9 mouse cellular contexts compared by ENCODE assay signal in genomic region chr13:113869212-113870205, GRCm38 (mm10).
DNase-seq lines count a peak whose midpoint lies in the region; ATAC-seq and TF ChIP-seq lines count a peak whose summit lies in the region.
"Had no signal": no experiment of that assay in that cellular context is flagged by ENCODE, and none has a peak within 500 bp of the region (broad histone marks: within the 10 kb centered on the region; RNA-seq: fewer than 3 reads in every experiment).

No protein-coding gene starts in this region.

- H3K4me1 ChIP-seq in kidney, embryonic 16.5 days (ENCODE audit: insufficient read depth, low read length): peaks cover 15% of the 10 kb centered on the region; the same call in 1 of the 2 replicates
- no peaks in the 10 kb centered on the region for H3K4me1 ChIP-seq in lung, embryonic 14.5 days (ENCODE audit: insufficient read depth)

- H3K27me3 ChIP-seq in Patski: no peaks in the 10 kb centered on the region
- no peaks in the 10 kb centered on the region for H3K27me3 ChIP-seq in kidney, embryonic 16.5 days (ENCODE audit: insufficient read depth, low read length)
- no peaks in the 10 kb centered on the region for H3K27me3 ChIP-seq in lung, embryonic 14.5 days (ENCODE audit: insufficient read depth, low read length)
- H3K27me3 ChIP-seq: limb, embryonic 15.5 days had no signal

- CTCF ChIA-PET in Patski (lab: Charles Lee): no interaction called here

- 57% methylated on average over 20 of the region's 20 CpGs for WGBS in kidney, embryonic 16.5 days
- WGBS in lung, embryonic 14.5 days: 36% methylated on average over 20 of the region's 20 CpGs

- H3K9me3 ChIP-seq in kidney, embryonic 16.5 days (ENCODE audit: low read length): 0 out of 2 replicates have a peak, but pooled peaks cover 3% of the 10 kb centered on the region
- no peaks in the 10 kb centered on the region for H3K9me3 ChIP-seq in lung, embryonic 14.5 days (ENCODE audit: low read depth, low read length)
- H3K9me3 ChIP-seq: limb, embryonic 15.5 days had no signal

- in situ Hi-C loops in Patski (cut with MboI; ENCODE audit: low pct_unique_long_range_greater_than_20kb): loop anchor here (5.0 to 10.0 kb wide), 4 partner anchors 227 to 885 kb away; no protein-coding TSS in a partner anchor

- TF ChIP-seq CTCF in Patski (IDR thresholded peaks at IDR 0.05): peak; percentile 81
- TF ChIP-seq CTCF in lung, embryonic 14.5 days (IDR thresholded peaks at IDR 0.05; ENCODE audit: low read depth): peak; percentile 83

- POLR2A ChIA-PET in Patski (lab: Charles Lee): no interaction called here

- H3K4me3 ChIP-seq in kidney, embryonic 16.5 days (ENCODE audit: low read length): no peak overlapping the region
- H3K4me3 ChIP-seq in lung, embryonic 14.5 days (ENCODE audit: low read depth, low read length): no peak overlapping the region
- H3K4me3 ChIP-seq: limb, embryonic 15.5 days had no signal

- no peak for ATAC-seq in Patski
- peak; percentile 69 for ATAC-seq in granulocyte monocyte progenitor cell, adult 5-6 weeks (replicated peaks; ENCODE audit: poor library complexity, severe bottlenecking)
- ATAC-seq in kidney, embryonic 16.5 days (ENCODE audit: low FRiP score, low TSS enrichment): peak; percentile 15; the same call in 1 of the 2 replicates
- ATAC-seq in lung, embryonic 14.5 days (ENCODE audit: insufficient read depth): peak; percentile 53; the same call in 1 of the 2 replicates

- peak; percentile 57 for DNase-seq in adrenal gland, adult 2 months
- DNase-seq in adrenal gland, adult 8-10 months: no peak
- no peak for DNase-seq in Patski (ENCODE audit: low read depth, low spot score)
- peak; percentile 74 for DNase-seq in embryo, embryonic 10.5 days (ENCODE audit: low spot score)
- peak; percentile 75 for DNase-seq in lung, embryonic 14.5 days
- peak; percentile 69 for DNase-seq in retina, postnatal 1 day

- no peak overlapping the region for H3K9ac ChIP-seq in kidney, embryonic 16.5 days (replicated peaks; ENCODE audit: low read length)
- no peak overlapping the region for H3K9ac ChIP-seq in lung, embryonic 14.5 days
- H3K9ac ChIP-seq: limb, embryonic 15.5 days had no signal

- no peaks in the 10 kb centered on the region for H3K36me3 ChIP-seq in kidney, embryonic 16.5 days (ENCODE audit: insufficient read depth, low read length)
- no peaks in the 10 kb centered on the region for H3K36me3 ChIP-seq in lung, embryonic 14.5 days (ENCODE audit: insufficient read depth)
- H3K36me3 ChIP-seq: limb, embryonic 15.5 days had no signal

- no peak overlapping the region for H3K27ac ChIP-seq in kidney, embryonic 16.5 days (ENCODE audit: low read length)
- no peak overlapping the region; the same call in 1 of the 2 replicates for H3K27ac ChIP-seq in lung, embryonic 14.5 days (ENCODE audit: low read depth)
- H3K27ac ChIP-seq: limb, embryonic 15.5 days had no signal

- H3K4me2 ChIP-seq in kidney, embryonic 16.5 days (replicated peaks; ENCODE audit: low read depth, low read length): no peak overlapping the region
- H3K4me2 ChIP-seq in lung, embryonic 14.5 days: no peak overlapping the region
- H3K4me2 ChIP-seq: limb, embryonic 15.5 days had no signal

Comparison
In these comparisons a context has a peak if more than half of its experiments do, and no peak if none do; other contexts are left out.
1. DNase-seq: peak in adrenal gland, adult 2 months (single experiment), embryo, embryonic 10.5 days (single experiment), lung, embryonic 14.5 days (single experiment) and retina, postnatal 1 day (single experiment); none in adrenal gland, adult 8-10 months (single experiment) and Patski (single experiment).